Mouse (Mus musculus): ENCODE data around the gene Gm9049.
"Not testable (repeated sequence)": the region's sequence is repeated elsewhere in the genome, so short reads cannot be mapped to it uniquely, and the experiment has no call there.

Gene Gm9049

DNA sequence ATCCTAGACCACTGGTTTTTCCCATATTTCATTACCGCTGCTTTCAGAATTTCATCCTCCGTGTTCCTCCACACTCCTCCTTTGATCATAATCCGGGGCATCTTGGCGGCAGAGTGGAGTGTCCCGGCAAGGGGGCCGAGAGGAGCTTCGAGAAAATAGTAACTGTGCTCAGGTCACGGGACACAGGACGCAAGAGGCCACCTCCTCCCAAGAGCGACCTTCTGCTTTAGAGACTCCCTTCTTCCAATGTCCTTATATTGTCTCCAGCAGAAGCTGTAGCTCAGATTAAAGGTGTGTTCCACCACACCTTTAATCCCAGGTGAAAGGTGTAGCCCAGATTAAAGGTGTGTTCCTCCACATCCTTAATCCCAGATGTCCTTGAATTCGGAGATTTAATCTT lies at the start of gene Gm9049:
TSS of gene Gm9049 (minus strand) at position 101 of the 400 bp plus-strand sequence.
- DNase-seq (ENCODE audit: low spot score in 2 of 2), result not testable (repeated sequence)

DNA sequence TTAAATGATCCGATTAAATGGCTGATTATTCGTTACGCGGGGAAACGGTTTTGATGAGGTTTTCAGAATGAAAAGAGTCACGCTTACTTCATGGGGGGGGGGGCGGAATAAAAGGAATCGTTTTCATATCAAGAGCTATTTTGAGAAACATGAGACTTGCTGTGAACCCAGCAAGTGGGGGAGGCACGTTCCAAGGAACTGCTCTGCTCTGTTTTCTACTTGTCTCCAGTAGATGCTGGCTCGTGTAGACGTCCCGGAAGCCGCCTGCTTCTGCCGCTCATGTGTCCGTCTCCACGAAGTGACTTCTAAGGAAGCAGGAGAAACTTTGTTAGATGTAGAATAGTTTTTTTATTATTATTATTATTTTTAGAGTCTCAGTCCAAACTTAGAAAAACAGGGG lies 46.0 kb upstream of the Gm9049 start:
- DNase-seq (ENCODE audit: low spot score in 2 of 2), result peak in 1 of 2 experiments; percentile 20

DNA sequence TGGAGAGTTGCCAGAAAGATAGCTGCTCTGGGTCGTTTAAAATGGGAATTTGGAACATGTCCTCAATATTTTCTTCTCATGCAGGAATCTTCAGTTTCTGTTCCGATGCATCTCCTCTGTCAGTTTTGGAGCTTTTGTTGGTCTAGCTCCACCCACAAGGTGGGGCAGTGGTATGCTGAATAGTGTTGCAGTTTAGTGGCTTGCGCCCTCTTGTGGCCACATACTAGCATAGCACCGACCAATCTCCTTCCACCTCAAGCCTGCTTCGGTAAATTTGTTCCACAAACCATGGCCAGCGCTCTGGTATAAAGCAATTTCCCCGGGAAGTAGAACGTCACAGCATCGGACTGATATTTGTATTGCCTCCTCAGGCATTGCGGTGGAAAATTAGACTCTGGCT lies 16.5 kb upstream of the Gm9049 start:
- DNase-seq (ENCODE audit: low spot score in 2 of 2), result peak; percentile 79 to 87

DNA sequence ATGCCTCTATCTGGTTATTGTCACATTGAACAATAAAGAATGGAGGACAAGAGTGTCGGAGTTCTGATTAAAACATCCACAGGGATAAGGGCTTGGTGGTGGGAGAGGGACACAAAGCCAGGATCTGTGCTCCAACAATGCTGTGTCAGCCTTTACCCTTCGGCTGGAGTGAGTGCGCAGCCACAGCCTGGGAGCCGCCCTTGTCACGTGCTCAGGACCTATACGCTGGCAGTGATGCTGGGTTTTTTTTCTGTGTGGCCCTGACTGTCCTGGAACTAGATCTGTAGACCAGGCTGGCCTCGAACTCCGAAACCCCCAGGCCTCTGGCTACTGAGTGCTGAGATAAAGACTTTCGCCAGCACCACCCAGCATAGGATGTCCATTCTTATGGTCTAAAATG lies 15.6 kb upstream of the Gm9049 start:
- DNase-seq (ENCODE audit: low spot score in 2 of 2), result no peak

DNA sequence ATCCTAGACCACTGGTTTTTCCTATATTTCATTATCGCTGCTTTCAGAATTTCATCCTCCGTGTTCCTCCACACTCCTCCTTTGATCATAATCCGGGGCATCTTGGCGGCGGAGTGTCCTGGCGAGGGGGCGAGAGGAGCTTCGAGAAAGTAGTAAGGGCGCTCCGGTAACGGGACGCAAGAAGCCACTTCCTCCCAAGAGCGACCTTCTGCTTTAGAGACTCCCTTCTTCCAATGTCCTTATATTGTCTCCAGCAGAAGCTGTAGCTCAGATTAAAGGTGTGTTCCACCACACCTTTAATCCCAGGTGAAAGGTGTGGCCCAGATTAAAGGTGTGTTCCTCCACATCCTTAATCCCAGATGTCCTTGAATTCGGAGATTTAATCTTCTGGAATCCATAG lies 5.3 kb downstream of the Gm9049 start, which contains the start of gene Gm9048:
TSS of gene Gm9048 (minus strand) at position 101 of the 400 bp plus-strand sequence.
- not testable (repeated sequence) for DNase-seq (ENCODE audit: low spot score in 2 of 2)

DNA sequence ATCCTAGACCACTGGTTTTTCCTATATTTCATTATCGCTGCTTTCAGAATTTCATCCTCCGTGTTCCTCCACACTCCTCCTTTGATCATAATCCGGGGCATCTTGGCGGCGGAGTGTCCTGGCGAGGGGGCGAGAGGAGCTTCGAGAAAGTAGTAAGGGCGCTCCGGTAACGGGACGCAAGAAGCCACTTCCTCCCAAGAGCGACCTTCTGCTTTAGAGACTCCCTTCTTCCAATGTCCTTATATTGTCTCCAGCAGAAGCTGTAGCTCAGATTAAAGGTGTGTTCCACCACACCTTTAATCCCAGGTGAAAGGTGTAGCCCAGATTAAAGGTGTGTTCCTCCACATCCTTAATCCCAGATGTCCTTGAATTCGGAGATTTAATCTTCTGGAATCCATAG lies 10.8 kb downstream of the Gm9049 start, which contains the start of gene Gm9046:
TSS of gene Gm9046 (minus strand) at position 101 of the 400 bp plus-strand sequence.
- DNase-seq (ENCODE audit: low spot score in 2 of 2), result not testable (repeated sequence)

DNA sequence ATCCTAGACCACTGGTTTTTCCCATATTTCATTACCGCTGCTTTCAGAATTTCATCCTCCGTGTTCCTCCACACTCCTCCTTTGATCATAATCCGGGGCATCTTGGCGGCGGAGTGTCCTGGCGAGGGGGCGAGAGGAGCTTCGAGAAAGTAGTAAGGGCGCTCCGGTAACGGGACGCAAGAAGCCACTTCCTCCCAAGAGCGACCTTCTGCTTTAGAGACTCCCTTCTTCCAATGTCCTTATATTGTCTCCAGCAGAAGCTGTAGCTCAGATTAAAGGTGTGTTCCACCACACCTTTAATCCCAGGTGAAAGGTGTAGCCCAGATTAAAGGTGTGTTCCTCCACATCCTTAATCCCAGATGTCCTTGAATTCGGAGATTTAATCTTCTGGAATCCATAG lies 16.2 kb downstream of the Gm9049 start, which contains the start of gene Gm9045:
TSS of gene Gm9045 (minus strand) at position 101 of the 400 bp plus-strand sequence.
- not testable (repeated sequence) for DNase-seq (ENCODE audit: low spot score in 2 of 2)

DNA sequence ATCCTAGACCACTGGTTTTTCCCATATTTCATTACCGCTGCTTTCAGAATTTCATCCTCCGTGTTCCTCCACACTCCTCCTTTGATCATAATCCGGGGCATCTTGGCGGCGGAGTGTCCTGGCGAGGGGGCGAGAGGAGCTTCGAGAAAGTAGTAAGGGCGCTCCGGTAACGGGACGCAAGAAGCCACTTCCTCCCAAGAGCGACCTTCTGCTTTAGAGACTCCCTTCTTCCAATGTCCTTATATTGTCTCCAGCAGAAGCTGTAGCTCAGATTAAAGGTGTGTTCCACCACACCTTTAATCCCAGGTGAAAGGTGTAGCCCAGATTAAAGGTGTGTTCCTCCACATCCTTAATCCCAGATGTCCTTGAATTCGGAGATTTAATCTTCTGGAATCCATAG lies 21.6 kb downstream of the Gm9049 start, which contains the start of gene Gm9044:
TSS of gene Gm9044 (minus strand) at position 101 of the 400 bp plus-strand sequence.
- not testable (repeated sequence) for DNase-seq (ENCODE audit: low spot score in 2 of 2)

DNA sequence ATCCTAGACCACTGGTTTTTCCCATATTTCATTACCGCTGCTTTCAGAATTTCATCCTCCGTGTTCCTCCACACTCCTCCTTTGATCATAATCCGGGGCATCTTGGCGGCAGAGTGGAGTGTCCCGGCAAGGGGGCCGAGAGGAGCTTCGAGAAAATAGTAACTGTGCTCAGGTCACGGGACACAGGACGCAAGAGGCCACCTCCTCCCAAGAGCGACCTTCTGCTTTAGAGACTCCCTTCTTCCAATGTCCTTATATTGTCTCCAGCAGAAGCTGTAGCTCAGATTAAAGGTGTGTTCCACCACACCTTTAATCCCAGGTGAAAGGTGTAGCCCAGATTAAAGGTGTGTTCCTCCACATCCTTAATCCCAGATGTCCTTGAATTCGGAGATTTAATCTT lies 27.0 kb downstream of the Gm9049 start, which contains the start of gene Gm9040:
TSS of gene Gm9040 (minus strand) at position 101 of the 400 bp plus-strand sequence.
- not testable (repeated sequence) for DNase-seq (ENCODE audit: low spot score in 2 of 2)

DNA sequence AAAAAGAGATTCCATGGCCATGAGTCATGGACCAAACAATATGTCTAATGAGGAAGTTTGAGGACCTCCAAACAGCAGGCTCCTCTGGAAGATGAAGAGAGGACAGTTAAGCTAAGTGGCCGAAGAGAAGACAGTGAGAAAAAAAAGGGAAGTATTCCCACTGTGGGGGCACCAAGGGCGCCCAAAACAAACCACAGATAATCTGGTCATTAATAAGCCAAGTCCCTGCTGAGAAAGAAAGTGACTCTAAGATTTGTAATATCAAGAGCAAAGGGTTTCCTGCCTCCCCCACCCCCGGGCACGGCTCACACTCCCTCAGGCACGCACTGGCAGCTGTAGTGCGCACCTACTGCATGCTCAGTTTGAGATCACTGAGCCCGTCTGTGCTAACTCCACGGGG lies 34.9 kb downstream of the Gm9049 start:
- no peak for DNase-seq (ENCODE audit: low spot score in 2 of 2)

DNA sequence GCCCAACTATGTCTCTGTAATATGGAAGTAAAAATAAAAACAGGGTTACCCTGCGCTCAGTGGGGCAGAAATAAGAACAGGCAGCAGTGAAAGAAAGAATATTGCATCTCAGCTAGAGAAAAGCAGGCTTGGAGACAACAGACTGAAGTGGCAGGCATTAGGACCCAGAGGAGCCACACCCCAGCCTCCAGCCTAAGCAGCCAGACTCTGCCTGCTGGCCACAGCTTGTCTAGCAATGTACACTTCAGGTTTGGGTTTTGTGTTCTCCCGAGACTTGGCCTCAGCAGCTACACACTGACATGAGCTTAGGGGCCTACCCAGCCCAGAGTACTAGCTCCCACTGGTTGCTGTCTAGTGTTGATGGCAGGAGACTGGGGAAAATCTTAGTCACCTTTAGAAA lies 51.8 kb downstream of the Gm9049 start:
- DNase-seq (ENCODE audit: low spot score in 2 of 2), result not testable (repeated sequence)
